Mouse (Mus musculus) MEL (cell line): ENCODE data around the gene 1700092M07Rik.

Source experiments
- CHD2 ChIP-seq: IDR thresholded peaks from 2 replicates; pipeline ENCODE4 v1.6.1; 2011; ENCODE audit warnings: low read length, improper control_type of control experiment
- CTCF ChIP-seq, 3 experiments: IDR thresholded peaks in 2 of 3; conservative IDR thresholded peaks in 1 of 3; 2 replicates each; pipeline ENCODE4 v1.5.1; 2011 to 2012; ENCODE audit warnings: low read length in 3 of 3, low read depth in 2 of 3, mild to moderate bottlenecking in 2 of 3, improper control_type of control experiment in 1 of 3, inconsistent platforms in 1 of 3, mixed read lengths in 1 of 3, moderate library complexity in 1 of 3; ENCODE audit not compliant: control insufficient read depth in 1 of 3, insufficient read depth in 1 of 3, poor library complexity in 1 of 3, severe bottlenecking in 1 of 3
- EP300 ChIP-seq, 2 experiments: IDR thresholded peaks; 2 replicates each; pipeline ENCODE4 v1.6.1; 2011; ENCODE audit warnings: improper control_type of control experiment in 2 of 2, low read length in 2 of 2, low read depth in 1 of 2, mild to moderate bottlenecking in 1 of 2
- JUND ChIP-seq: IDR thresholded peaks from 2 replicates; pipeline ENCODE4 v1.6.1; 2011; ENCODE audit warnings: low read depth, mild to moderate bottlenecking, improper control_type of control experiment, low read length
- MAX ChIP-seq: IDR thresholded peaks from 2 replicates; pipeline ENCODE4 v1.6.1; 2011; ENCODE audit warnings: low read length, improper control_type of control experiment
- MEF2A ChIP-seq: IDR thresholded peaks from 2 replicates; pipeline ENCODE4 v1.6.1; 2014; ENCODE audit warnings: low read depth, mild to moderate bottlenecking, inconsistent platforms, low read length, improper control_type of control experiment; ENCODE audit not compliant: poor library complexity, insufficient replicate concordance, severe bottlenecking; ENCODE audit errors: extremely low read depth
- NELFE ChIP-seq: IDR thresholded peaks from 2 replicates; pipeline ENCODE4 v1.6.1; 2011; ENCODE audit warnings: low read depth, low read length, improper control_type of control experiment
- POLR2A ChIP-seq, 2 experiments: IDR thresholded peaks; 2 replicates each; pipeline ENCODE4 v1.6.1; 2011 to 2012; ENCODE audit warnings: low read length in 2 of 2, mild to moderate bottlenecking in 2 of 2, control low read depth in 1 of 2, improper control_type of control experiment in 1 of 2, low read depth in 1 of 2, moderate library complexity in 1 of 2; ENCODE audit not compliant: control insufficient read depth in 1 of 2, insufficient read depth in 1 of 2, poor library complexity in 1 of 2
- POLR2AphosphoS5 ChIP-seq: IDR thresholded peaks from 2 replicates; pipeline ENCODE4 v1.6.1; 2012; ENCODE audit warnings: low read depth, borderline replicate concordance, mild to moderate bottlenecking, inconsistent platforms, low read length, moderate library complexity, mixed read lengths
- RCOR1 ChIP-seq: IDR thresholded peaks from 2 replicates; pipeline ENCODE4 v1.6.1; 2012; ENCODE audit warnings: low read depth, mild to moderate bottlenecking, inconsistent platforms, low read length, improper control_type of control experiment
- SIN3A ChIP-seq: IDR thresholded peaks from 2 replicates; pipeline ENCODE4 v1.6.1; 2012; ENCODE audit warnings: low read length, improper control_type of control experiment, inconsistent platforms
- TAL1 ChIP-seq: IDR thresholded peaks from 2 replicates; pipeline ENCODE4 v1.6.1; 2012; ENCODE audit warnings: mild to moderate bottlenecking, inconsistent platforms, low read length, moderate library complexity, mixed read lengths
- ZC3H11A ChIP-seq: IDR thresholded peaks from 2 replicates; pipeline ENCODE4 v1.6.1; 2012; ENCODE audit warnings: low read depth, mild to moderate bottlenecking, inconsistent platforms, low read length, improper control_type of control experiment

GRCm38 (mm10) chr19:8770567-8771270 lies 30.2 kb downstream of the 1700092M07Rik start, which contains the start of gene Tmem223:
- TF ChIP-seq JUND (no peak), NELFE (no peak), EP300 (IDR thresholded peaks at IDR 0.05; ENCODE audit: low read depth in 1 of 2, low read length in 2 of 2) (no peak), CTCF (IDR thresholded peaks at IDR 0.05 in 2 of 3, conservative IDR thresholded peaks at IDR 0.05 in 1 of 3; ENCODE audit: control insufficient read depth in 1 of 3, insufficient read depth in 1 of 3, low read depth in 2 of 3, low read length in 3 of 3, poor library complexity in 1 of 3, severe bottlenecking in 1 of 3) (no peak), ZC3H11A (no peak), MAX (no peak), TAL1 (no peak), CHD2 (no peak), POLR2A (IDR thresholded peaks at IDR 0.05; ENCODE audit: control insufficient read depth in 1 of 2, insufficient read depth in 1 of 2, low read depth in 1 of 2, low read length in 2 of 2, poor library complexity in 1 of 2) (no peak), MEF2A (no peak), SIN3A (no peak), RCOR1 (no peak), POLR2AphosphoS5 (no peak)
